Mouse (Mus musculus) thymus, postnatal 4 days (tissue): ENCODE results near the gene Gprc5b.

Experiments
- DNase-seq: peaks from one replicate; pipeline ENCODE4 v3.0.0; 2021

The Gprc5b gene

GRCm38 (mm10) chr7:118995007-118995406, at the start of gene Gprc5b:
TSS of gene Gprc5b (minus strand) at chr7:118995211.
- peak; percentile 98 for DNase-seq

GRCm38 (mm10) chr7:119041502-119041901, 46.5 kb upstream of the Gprc5b start:
- no peak for DNase-seq

- no peak for DNase-seq
These were observed 42.6 kb upstream of the Gprc5b start for GRCm38 (mm10) chr7:119037581-119037980.

- DNase-seq = no peak
These were observed 39.4 kb upstream of the Gprc5b start for GRCm38 (mm10) chr7:119034243-119034961.

- DNase-seq = peak; percentile 76
These were observed 28.4 kb upstream of the Gprc5b start for GRCm38 (mm10) chr7:119023394-119023921.

GRCm38 (mm10) chr7:119022238-119023156, 27.5 kb upstream of the Gprc5b start:
- DNase-seq = peak; percentile 78

- DNase-seq = peak; percentile 66
These were observed 24.5 kb upstream of the Gprc5b start for GRCm38 (mm10) chr7:119019537-119019936.

- peak; percentile 37 for DNase-seq
These were observed 20.7 kb upstream of the Gprc5b start for GRCm38 (mm10) chr7:119015736-119016135.

GRCm38 (mm10) chr7:119010854-119011529, 16.0 kb upstream of the Gprc5b start:
- peak; percentile 81 for DNase-seq

- DNase-seq = no peak
These were observed 7.5 kb upstream of the Gprc5b start for GRCm38 (mm10) chr7:119002501-119002900.

- no peak for DNase-seq
These were observed 7.0 kb upstream of the Gprc5b start for GRCm38 (mm10) chr7:119001965-119002364.

GRCm38 (mm10) chr7:118999857-119000256, 4.8 kb upstream of the Gprc5b start:
- DNase-seq = no peak

GRCm38 (mm10) chr7:118996137-118996837, 1.3 kb upstream of the Gprc5b start:
- DNase-seq = peak; percentile 80

- peak; percentile 21 for DNase-seq
These were observed 660 bp upstream of the Gprc5b start for GRCm38 (mm10) chr7:118995671-118996070.

GRCm38 (mm10) chr7:118994231-118994842, 674 bp downstream of the Gprc5b start:
- peak; percentile 37 for DNase-seq

GRCm38 (mm10) chr7:118993597-118994230, 1.3 kb downstream of the Gprc5b start:
- peak; percentile 23 for DNase-seq

- DNase-seq = no peak
These were observed 2.2 kb downstream of the Gprc5b start for GRCm38 (mm10) chr7:118992623-118993405.

GRCm38 (mm10) chr7:118992080-118992560, 2.9 kb downstream of the Gprc5b start:
- DNase-seq = no peak

GRCm38 (mm10) chr7:118991341-118991884, 3.6 kb downstream of the Gprc5b start:
- DNase-seq = no peak

GRCm38 (mm10) chr7:118990282-118990681, 4.7 kb downstream of the Gprc5b start:
- DNase-seq = no peak
